Mouse (Mus musculus) cerebellum, adult 8-10 months (tissue): ENCODE results near the gene Ppp2r5e.
"Not testable (repeated sequence)": the region's sequence is repeated elsewhere in the genome, so short reads cannot be mapped to it uniquely, and the experiment has no call there.

Experiments
- DNase-seq: peaks from one replicate; pipeline ENCODE4 v3.0.0; 2022

Gene Ppp2r5e

GRCm38 (mm10) chr12:75536566-75536965 lies 59.5 kb downstream of the Ppp2r5e start:
- DNase-seq = no peak

DNA sequence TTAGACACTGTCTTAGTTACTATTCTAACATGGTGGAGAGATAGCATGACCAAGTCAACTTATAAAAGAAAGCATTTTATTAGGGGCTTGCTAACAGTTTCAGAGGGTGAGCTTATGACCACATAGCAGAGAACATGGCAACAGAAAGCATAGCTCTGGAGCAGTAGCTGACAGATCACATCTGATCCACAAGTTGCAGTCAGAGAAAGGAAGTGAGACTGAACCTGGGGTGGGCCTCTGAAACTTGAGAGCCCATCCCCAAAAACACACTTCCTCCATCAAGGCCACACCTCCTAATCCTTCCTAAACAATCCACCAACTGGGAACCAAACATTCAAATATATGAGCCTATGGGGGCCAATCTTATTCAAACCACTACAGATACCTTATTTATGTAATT lies 62.9 kb downstream of the Ppp2r5e start:
- no peak for DNase-seq

GRCm38 (mm10) chr12:75531895-75532294 lies 64.2 kb downstream of the Ppp2r5e start:
- DNase-seq = no peak

- DNase-seq = no peak
Measured at GRCm38 (mm10) chr12:75528857-75529808, 66.9 kb downstream of the Ppp2r5e start.

DNA sequence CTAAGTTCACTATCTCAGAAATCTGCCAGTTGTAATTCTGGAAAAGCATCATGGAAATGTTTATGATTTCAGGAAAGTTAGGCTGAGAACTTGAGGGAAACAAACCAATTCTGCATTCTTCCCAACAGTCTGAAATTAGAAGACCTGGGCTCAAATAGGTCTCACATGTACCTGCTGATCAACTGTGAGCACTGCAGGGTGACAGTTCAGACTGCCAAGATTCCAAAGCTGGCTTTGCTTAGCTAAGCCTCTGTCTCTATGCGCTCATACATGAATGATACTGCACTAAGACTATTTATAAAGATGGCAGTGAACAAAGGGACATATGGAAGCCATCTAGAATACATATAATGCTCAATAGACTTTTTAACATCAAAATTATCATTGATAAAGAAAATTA lies 67.7 kb downstream of the Ppp2r5e start:
- DNase-seq = peak; percentile 51

GRCm38 (mm10) chr12:75524199-75524598 lies 71.8 kb downstream of the Ppp2r5e start:
- DNase-seq = no peak

DNA sequence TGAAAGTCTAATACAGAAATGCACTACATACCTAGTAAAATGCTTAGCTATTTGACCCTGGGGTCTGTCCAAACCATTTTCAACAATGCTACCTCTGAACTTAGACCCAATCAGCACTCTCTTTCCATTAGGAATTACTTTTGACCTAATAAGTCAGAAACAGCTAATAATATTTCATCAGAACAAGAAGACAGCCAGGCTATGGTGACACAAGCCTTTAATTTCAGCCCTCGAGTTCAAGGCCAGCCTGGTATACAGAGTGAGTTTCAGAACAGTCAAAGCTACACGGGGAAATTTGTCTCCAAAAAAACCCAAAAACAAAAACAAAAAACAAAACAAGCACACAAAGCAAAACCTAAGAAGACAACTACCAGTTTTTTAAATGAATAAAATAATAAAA lies 73.1 kb downstream of the Ppp2r5e start:
- no peak for DNase-seq

DNA sequence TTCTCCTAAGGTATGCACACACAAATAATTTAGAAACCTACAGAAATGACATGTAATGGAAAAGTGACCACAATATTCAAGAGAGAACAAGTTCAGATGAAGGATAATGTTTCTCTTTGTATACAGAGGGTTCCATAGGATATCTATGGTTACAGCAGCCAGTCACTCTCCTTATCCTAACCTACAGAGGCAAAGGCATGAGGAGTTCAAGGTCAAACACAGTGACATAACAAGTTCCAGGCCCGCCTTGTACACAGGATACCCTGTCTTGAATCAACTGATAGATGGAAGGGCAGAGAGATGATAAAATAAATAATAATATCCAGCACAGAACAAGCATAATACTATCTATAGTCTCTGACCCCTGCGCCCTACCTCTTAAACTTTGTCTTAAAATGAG lies 73.7 kb downstream of the Ppp2r5e start:
- no peak for DNase-seq

DNA sequence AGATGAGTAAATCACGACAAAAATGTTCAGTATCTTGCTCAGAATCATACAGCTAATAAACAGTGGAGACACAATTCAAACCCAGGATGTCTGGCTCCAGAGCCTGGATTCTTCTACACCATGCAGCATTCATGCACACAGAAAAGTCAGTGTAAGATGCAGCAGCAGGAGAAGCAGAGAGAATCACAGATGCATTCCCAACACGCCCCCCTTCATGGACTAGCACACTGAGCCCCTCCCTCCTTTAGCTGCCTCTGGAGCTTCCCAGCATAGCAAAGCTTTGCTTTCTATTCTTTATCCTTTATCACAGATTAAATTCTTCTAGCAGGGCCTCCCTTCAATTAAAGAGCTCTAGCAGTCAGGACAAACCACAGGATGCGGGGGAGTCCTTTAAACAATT lies 75.7 kb downstream of the Ppp2r5e start:
- no peak for DNase-seq

DNA sequence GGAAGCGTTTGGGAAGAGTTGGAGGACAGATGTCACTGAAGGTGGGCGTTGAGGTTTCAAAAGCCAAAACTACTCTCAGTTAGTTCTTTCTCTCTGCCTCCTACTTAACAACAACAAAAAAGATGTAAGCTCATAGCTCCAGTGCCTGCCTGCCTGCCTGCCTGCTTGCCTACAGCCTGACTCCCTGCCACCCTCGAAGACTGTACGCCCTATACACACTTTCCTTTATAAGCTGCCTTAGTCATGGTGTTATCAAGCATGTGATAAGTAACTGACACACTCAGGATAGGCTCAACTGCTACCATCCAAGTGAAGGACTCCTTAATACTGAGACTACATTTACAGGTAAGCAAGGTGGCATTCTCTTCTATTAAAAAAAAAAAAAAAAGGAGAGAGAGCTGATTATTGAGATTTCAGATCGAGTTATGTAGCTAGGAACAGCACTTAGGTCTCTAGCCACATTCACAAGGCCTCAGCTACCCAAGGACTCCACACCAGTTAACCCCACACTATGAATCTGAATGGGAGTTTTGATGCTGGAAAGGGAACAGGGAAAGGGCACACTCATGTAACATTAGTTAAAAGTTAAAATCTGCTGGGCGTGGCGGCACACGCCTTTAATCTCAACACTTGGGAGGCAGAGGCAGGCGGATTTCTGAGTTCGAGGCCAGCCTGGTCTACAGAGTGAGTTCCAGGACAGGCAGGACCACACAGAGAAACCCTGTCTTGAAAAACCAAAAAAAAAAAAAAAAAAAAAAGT lies 76.7 kb downstream of the Ppp2r5e start:
- no peak for DNase-seq

DNA sequence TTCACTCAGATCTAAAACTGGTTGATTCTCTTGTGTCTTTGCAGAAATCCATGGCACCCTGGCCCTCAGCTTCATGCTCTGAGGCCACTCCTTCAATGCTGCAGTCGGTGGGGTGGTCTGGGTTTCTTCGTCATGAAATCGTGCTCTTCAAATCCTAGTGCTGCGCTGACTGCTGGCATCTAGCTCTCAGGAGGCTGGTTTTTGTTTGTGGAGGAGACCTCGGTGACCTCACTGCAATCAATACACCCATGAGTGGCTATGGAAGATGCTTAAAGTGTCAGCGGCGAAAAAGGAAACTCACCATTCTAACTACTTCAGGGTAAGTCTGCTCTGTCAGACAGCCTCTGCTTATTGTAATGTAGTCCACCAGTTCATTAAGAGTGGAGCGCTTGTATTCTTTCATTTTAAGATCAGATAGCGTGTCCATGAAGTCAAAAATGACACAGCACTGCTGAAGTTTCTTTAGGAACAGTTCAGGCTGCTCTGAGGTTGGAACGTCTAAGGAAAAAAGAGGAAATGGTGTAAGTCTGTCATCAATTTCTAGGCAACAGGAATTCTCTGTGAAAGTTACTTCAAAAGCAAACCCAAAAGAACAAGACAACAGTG lies 80.6 kb downstream of the Ppp2r5e start:
- no peak for DNase-seq

- no peak for DNase-seq
Measured at GRCm38 (mm10) chr12:75511520-75511919, 84.5 kb downstream of the Ppp2r5e start.

DNA sequence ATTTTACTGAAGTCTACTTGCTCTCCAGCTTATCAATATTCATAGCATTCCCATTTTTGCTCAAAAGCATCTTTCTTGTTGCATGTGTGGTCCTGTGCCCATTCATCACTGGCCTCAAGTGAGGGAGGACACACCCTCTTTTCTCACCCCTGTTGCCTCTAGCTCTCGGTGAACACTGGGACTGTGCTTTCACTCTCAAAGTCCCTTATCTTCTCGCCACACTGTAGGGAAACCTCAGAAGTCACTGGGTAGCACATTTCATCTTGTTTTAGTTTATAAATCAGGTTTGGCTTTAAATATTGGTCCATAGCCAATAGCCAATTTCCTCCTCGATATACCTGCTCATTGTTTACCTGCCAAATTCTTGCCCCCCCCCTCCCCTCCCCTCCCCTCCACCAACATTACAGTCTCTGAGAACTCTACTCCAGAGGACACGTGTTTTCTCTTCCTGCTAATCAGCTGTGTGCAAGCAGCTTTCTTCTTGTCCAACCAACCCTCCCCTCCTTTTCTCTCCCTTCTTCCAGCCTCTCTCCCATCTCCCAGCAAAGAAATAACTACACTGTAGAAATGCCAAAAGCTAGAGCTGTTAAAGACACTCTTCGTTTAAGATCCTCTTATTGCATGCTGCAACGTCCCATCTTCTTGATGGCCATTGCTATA lies 90.9 kb downstream of the Ppp2r5e start:
- no peak for DNase-seq

DNA sequence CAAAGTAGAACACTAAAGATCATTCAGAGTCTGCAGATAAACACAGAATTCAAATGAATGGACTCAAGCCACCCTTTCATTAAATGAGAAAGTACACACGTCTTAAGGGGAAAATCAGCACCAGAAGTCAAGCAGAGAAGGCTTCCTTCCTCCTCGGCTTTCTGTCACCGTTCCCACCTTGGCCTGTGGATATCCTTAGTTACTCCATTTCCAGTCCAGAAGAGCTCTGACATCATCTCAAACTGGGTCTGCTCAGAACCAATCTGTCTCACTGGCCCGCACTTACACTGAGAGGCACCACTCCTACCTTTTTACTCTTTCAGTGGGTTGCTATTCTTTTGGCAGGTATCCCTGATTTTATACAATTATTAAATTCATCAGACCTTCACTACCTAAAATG lies 93.4 kb downstream of the Ppp2r5e start:
- no peak for DNase-seq

DNA sequence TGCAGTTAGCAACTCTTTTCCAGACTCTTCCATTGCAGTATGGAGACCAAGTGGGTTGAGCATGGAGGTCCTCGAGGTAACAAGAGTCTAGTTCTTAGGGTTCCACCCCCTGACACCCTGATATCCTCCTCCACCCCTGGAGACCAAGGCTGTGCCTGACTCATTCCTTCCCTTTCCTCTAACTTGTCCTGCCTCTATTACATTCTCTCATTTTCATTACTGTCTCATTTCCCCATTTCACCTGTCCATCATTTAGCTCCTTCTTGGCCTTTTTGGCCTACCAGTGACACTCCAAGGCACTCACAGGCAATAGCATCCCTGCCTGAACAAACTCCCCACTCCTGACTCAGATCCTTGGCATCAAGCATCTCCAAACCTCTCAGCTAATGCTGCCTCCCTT lies 98.3 kb downstream of the Ppp2r5e start:
- DNase-seq = no peak

DNA sequence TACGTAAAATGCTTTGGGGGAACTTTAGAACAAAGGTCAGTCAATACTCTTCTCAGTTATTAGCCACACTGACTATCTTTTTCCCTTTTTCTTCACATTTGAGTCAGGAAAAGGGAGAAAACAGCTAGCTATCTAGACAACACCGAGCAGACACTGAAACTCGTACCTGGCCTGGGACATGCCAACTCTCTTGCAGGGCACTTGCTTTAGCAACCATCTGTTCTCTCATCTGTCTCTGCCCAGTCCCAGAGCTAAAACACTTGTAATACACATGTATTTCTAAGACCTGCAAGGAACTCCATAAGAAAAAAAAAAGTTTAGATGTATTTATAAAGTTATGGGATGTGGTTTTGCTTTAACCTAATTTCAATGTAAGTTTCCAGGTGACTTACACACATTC lies 100.4 kb downstream of the Ppp2r5e start:
- DNase-seq = peak; percentile 37

DNA sequence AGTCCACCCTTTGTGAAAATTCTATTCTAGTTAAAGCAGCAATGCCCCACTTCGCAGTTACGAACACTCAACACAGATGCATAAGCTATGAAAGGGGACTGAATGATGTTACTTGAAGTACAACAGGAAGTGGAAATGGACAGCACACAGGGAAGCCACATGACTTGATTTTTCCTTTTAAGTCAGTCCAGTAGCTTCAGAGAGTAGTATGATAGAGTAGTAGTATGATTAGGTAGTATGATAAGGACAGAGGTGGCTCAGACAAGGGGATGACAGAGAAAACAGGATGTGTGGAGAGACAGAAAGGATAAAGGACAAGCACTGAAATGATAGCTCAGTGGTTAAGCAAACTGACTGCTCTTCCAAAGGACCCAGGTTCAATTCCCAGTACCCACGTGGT lies 101.4 kb downstream of the Ppp2r5e start:
- no peak for DNase-seq

GRCm38 (mm10) chr12:75492549-75493327 lies 103.3 kb downstream of the Ppp2r5e start:
- DNase-seq = no peak

DNA sequence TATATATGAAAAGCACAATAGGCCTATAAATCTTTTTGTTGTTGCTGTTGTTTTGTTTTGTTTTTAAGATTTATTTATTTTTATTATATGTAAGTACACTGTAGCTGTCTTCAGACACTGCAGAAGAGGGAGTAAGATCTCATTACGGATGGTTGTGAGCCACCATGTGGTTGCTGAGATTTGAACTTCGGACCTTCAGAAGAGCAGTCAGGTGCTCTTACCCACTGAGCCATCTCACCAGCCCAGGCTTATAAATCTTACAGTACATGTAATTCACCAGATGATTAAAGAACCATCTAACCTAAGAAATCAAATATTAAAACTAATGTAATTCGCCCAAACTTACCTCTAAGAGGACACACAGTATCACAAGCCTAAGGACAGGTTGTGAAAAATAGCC lies 103.9 kb downstream of the Ppp2r5e start:
- DNase-seq = not testable (repeated sequence)

GRCm38 (mm10) chr12:75487500-75487899 lies 108.5 kb downstream of the Ppp2r5e start:
- no peak for DNase-seq

GRCm38 (mm10) chr12:75486568-75487286 lies 109.3 kb downstream of the Ppp2r5e start:
- no peak for DNase-seq

DNA sequence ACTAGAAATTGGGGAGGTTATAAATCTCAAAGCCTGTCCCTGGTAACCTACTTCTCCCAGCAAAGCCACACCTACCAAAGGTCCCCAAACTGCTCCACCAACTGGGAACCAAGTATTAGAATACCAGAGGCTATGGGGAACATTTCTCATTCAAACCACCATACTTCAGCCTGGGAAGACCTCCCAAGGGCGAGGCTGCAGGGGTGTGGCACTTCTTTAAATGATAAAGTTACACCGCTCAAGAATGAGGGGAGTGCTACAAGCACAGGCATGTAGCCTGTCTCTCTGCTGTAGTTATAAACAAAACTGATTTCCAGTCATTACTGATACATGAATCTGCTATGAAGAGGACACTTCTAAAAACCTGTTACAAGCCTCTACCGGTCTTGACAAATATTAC lies 113.3 kb downstream of the Ppp2r5e start:
- no peak for DNase-seq
